Mouse (Mus musculus) brain, embryonic 14.5 days (tissue): ENCODE measurements around the gene Slc35f6.

Source experiments
- CTCF ChIP-seq: fragments of 200-500 bp; IDR thresholded peaks from 2 replicates; pipeline ENCODE4 v1.5.1; 2012; ENCODE audit warnings: inconsistent platforms, mild to moderate bottlenecking, moderate library complexity, borderline replicate concordance; ENCODE audit not compliant: insufficient read depth, insufficient read length; ENCODE audit errors: extremely low read depth
- POLR2A ChIP-seq: fragments of 200-500 bp; IDR thresholded peaks from 2 replicates; pipeline ENCODE4 v1.6.1; 2012; ENCODE audit warnings: mild to moderate bottlenecking, inconsistent platforms, borderline replicate concordance; ENCODE audit not compliant: poor library complexity, insufficient read depth, insufficient read length, severe bottlenecking; ENCODE audit errors: extremely low read depth

- TF ChIP-seq POLR2A (no peak), CTCF (no peak)
These were observed 34.2 kb downstream of the Slc35f6 start for GRCm38 (mm10) chr5:30681970-30682369.
